Mouse (Mus musculus): ENCODE measurements at regions not wholly inside any gene's neighbourhood (a gene's known extent, or its start where the extent isn't known, plus 50 kb on each side); places are given as distances from the start of the nearest gene placed in this dataset.

- DNase-seq (ENCODE audit: low spot score): no peak
These were observed 114.3 kb upstream of the Ado start for GRCm38 (mm10) chr10:67663028-67663427.

- DNase-seq (ENCODE audit: low spot score): no peak
These were observed 112.9 kb upstream of the Ado start for GRCm38 (mm10) chr10:67661666-67662065.

- DNase-seq (ENCODE audit: low spot score): no peak
These were observed 109.3 kb upstream of the Ado start for GRCm38 (mm10) chr10:67658005-67658545.

- no peak for DNase-seq (ENCODE audit: low spot score)
These were observed 108.5 kb upstream of the Ado start for GRCm38 (mm10) chr10:67657305-67657704.

- no peak for DNase-seq (ENCODE audit: low spot score)
These were observed 105.8 kb upstream of the Ado start for GRCm38 (mm10) chr10:67654518-67654917.

GRCm38 (mm10) chr10:67652300-67652699 lies 103.5 kb upstream of the Ado start:
- DNase-seq (ENCODE audit: low spot score): no peak

GRCm38 (mm10) chr10:67651386-67651785 lies 102.6 kb upstream of the Ado start:
- no peak for DNase-seq (ENCODE audit: low spot score)

- DNase-seq (ENCODE audit: low spot score): peak; percentile 30
These were observed 99.3 kb upstream of the Ado start for GRCm38 (mm10) chr10:67647777-67648727.

- DNase-seq (ENCODE audit: low spot score): no peak
These were observed 98.2 kb upstream of the Ado start for GRCm38 (mm10) chr10:67646659-67647559.

GRCm38 (mm10) chr10:67645821-67646220 lies 97.1 kb upstream of the Ado start:
- no peak for DNase-seq (ENCODE audit: low spot score)

GRCm38 (mm10) chr10:67644280-67644679 lies 95.5 kb upstream of the Ado start:
- peak; percentile 31 for DNase-seq (ENCODE audit: low spot score)

- no peak for DNase-seq (ENCODE audit: low spot score)
These were observed 94.9 kb upstream of the Ado start for GRCm38 (mm10) chr10:67643685-67644084.

- no peak for DNase-seq (ENCODE audit: low spot score)
These were observed 88.6 kb upstream of the Ado start for GRCm38 (mm10) chr10:67637339-67637738.

GRCm38 (mm10) chr10:67636569-67636968 lies 87.8 kb upstream of the Ado start:
- DNase-seq (ENCODE audit: low spot score): no peak

- DNase-seq (ENCODE audit: low spot score): no peak
These were observed 86.0 kb upstream of the Ado start for GRCm38 (mm10) chr10:67634795-67635194.

GRCm38 (mm10) chr10:67633063-67633462 lies 84.3 kb upstream of the Ado start:
- no peak for DNase-seq (ENCODE audit: low spot score)

GRCm38 (mm10) chr10:67623338-67623737 lies 74.6 kb upstream of the Ado start:
- no peak for DNase-seq (ENCODE audit: low spot score)

GRCm38 (mm10) chr10:67620018-67620417 lies 71.3 kb upstream of the Ado start:
- DNase-seq (ENCODE audit: low spot score): no peak

- no peak for DNase-seq (ENCODE audit: low spot score)
These were observed 69.4 kb upstream of the Ado start for GRCm38 (mm10) chr10:67618112-67618511.

GRCm38 (mm10) chr10:67615016-67615415 lies 66.3 kb upstream of the Ado start:
- no peak for DNase-seq (ENCODE audit: low spot score)

- no peak for DNase-seq (ENCODE audit: low spot score)
These were observed 61.9 kb upstream of the Ado start for GRCm38 (mm10) chr10:67610689-67611088.

- no peak for DNase-seq (ENCODE audit: low spot score)
These were observed 59.3 kb upstream of the Ado start for GRCm38 (mm10) chr10:67608033-67608432.
